Mouse (Mus musculus) limb, embryonic 11.5 days (tissue): ENCODE results near the gene Tmem39a. TPM values are rescaled to one million over a fixed set of nuclear protein-coding genes. Genes with fewer than 3 reads are reported as not detected.

ENCODE experiments used
- ATAC-seq: fragments of 200-750 bp; cut with Nextera tagmentation; 2 replicates; pipeline ENCODE4 v1.8.0; 2017; ENCODE audit warnings: low read depth; ENCODE audit not compliant: insufficient number of reproducible peaks, low FRiP score, low TSS enrichment
- DNase-seq: peaks from one replicate; pipeline ENCODE4 v3.0.0-alpha.2; 2015; ENCODE audit warnings: low spot score
- H3K27ac ChIP-seq: fragments of 300-500 bp; sonication (generic); replicated peaks from 2 replicates; pipeline ENCODE4 v1.5.1; 2014; ENCODE audit warnings: low read depth, mild to moderate bottlenecking, low read length
- H3K27me3 ChIP-seq: fragments of 300-500 bp; sonication (generic); 2 replicates; pipeline ENCODE4 v1.6.1; 2014; ENCODE audit warnings: mild to moderate bottlenecking, low read length, mixed read lengths; ENCODE audit not compliant: control insufficient read depth, insufficient read depth
- H3K36me3 ChIP-seq: fragments of 300-500 bp; sonication (generic); 2 replicates; pipeline ENCODE4 v1.6.1; 2014; ENCODE audit warnings: mild to moderate bottlenecking, low read length, moderate library complexity, mixed read lengths; ENCODE audit not compliant: control insufficient read depth, insufficient read depth
- H3K4me1 ChIP-seq: fragments of 300-500 bp; sonication (generic); 2 replicates; pipeline ENCODE4 v1.6.1; 2014; ENCODE audit warnings: low read length, mixed read lengths; ENCODE audit not compliant: control insufficient read depth, insufficient read depth
- H3K4me2 ChIP-seq: fragments of 300-500 bp; sonication (generic); 2 replicates; pipeline ENCODE4 v1.6.1; 2014; ENCODE audit warnings: low read depth, mild to moderate bottlenecking, moderate library complexity; ENCODE audit not compliant: severe bottlenecking
- H3K4me3 ChIP-seq: fragments of 300-500 bp; sonication (generic); 2 replicates; pipeline ENCODE4 v1.5.1; 2014; ENCODE audit warnings: low read depth, low read length
- H3K9ac ChIP-seq: fragments of 300-500 bp; sonication (generic); 2 replicates; pipeline ENCODE4 v1.6.1; 2014; ENCODE audit warnings: mild to moderate bottlenecking, low read length
- H3K9me3 ChIP-seq: fragments of 300-500 bp; sonication (generic); 2 replicates; pipeline ENCODE4 v1.6.1; 2016; ENCODE audit warnings: low read length; ENCODE audit not compliant: control insufficient read depth
- WGBS: fragments of 180-500 bp; shearing (Covaris S2); extraction: QIAGEN DNeasy Blood & Tissue Kit; methylation state at CpG from one replicate; pipeline ENCODE4 v1.1.7; 2014; 5-methylcytosine and 5-hydroxymethylcytosine counted together
- polyA plus RNA-seq: library from polyadenylated mRNA; unstranded; fragments of >200 nt; fragmentation: Nextera tagmentation; extraction: Ambion mirVana; gene quantifications from 2 replicates; pipeline ENCODE4 v1.2.1, GENCODE M21; 2014

Gene Tmem39a
- polyA plus RNA-seq = 131 and 135 TPM in 2 replicates

- Histone ChIP-seq H3K27me3 (no peaks in the 10 kb centered on the region), H3K36me3 (no peaks in the 10 kb centered on the region), H3K9ac (no peak within 1 kb of the TSS), H3K9me3 (no peaks in the 10 kb centered on the region), H3K4me1 (no peaks in the 10 kb centered on the region), H3K27ac (no peak within 1 kb of the TSS), H3K4me3 (no peak within 1 kb of the TSS), H3K4me2 (no peak within 1 kb of the TSS)
- ATAC-seq (no peak), DNase-seq (no peak)
- 83% methylated on average over 3 of the region's 3 CpGs for WGBS
Measured at GRCm38 (mm10) chr16:38558221-38558748, at the start of gene Tmem39a. Tmem39a (plus strand) TSS chr16:38558698.

- DNase-seq = no peak
- Histone ChIP-seq H3K27me3 (no peaks in the 10 kb centered on the region), H3K9ac (no peak overlapping the region), H3K4me1 (no peaks in the 10 kb centered on the region), H3K9me3 (no peaks in the 10 kb centered on the region), H3K4me3 (no peak overlapping the region), H3K4me2 (no peak overlapping the region), H3K36me3 (peaks cover 12% of the 10 kb centered on the region; the same call in 1 of the 2 replicates), H3K27ac (no peak overlapping the region)
- ATAC-seq = no peak
- WGBS = 96% methylated on average over 2 of the region's 2 CpGs
Measured at GRCm38 (mm10) chr16:38510846-38511245, 47.7 kb upstream of the Tmem39a start.

GRCm38 (mm10) chr16:38519140-38519539, 39.4 kb upstream of the Tmem39a start:
- H3K36me3 ChIP-seq = peaks cover 4% of the 10 kb centered on the region; the same call in 1 of the 2 replicates
- H3K27ac ChIP-seq = no peak overlapping the region
- no peak overlapping the region for H3K9ac ChIP-seq
- WGBS = 91% methylated on average over 2 of the region's 2 CpGs
- ATAC-seq (no peak), DNase-seq (no peak)
- no peaks in the 10 kb centered on the region for H3K9me3 ChIP-seq
- H3K27me3 ChIP-seq = no peaks in the 10 kb centered on the region
- H3K4me1 ChIP-seq = no peaks in the 10 kb centered on the region
- H3K4me2 ChIP-seq = no peak overlapping the region
- H3K4me3 ChIP-seq = no peak overlapping the region

DNA sequence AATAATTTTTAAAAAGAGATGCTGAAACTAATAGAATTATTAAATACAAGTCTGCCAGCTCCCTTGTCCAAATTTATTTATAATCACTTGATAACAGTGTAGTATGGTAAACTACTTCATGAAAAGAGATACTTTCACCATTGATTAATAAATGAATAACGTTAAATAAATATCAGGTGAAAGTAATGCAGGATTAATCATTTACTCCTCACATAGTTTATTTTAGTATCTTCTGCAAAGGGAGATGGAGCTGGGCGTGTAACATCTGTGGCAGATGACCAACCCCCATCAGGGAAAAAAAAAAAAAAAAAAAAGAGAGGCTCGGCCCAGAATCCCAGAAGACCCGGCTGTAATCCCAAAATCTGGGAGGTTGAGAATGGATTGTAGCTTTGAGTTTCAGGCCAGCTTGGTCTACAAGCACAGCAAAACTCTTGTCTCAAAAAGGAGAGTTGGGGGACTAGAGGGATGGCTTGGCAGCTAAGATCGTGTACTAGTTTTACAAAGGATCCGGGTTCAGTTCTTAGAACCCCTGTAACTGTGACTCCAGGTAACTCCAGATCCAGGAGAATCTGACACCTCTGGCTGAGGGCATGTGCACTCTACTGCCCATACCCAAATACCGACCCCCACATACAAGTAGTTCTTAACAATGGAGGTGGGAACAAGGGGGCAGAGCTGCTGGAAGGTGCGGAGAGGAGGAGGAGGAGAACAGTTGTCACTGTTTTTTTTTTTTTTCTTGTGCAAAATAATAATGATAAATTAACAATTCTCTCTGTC, 37.1 kb upstream of the Tmem39a start:
- H3K4me1 ChIP-seq = no peaks in the 10 kb centered on the region
- H3K4me2 ChIP-seq = peak overlapping the region; percentile 45
- H3K9me3 ChIP-seq = no peaks in the 10 kb centered on the region
- peaks cover 8% of the 10 kb centered on the region; the same call in 1 of the 2 replicates for H3K36me3 ChIP-seq
- no peak for ATAC-seq
- peak overlapping the region; percentile 53 for H3K9ac ChIP-seq
- WGBS = 33% methylated on average over 8 of the region's 8 CpGs
- no peaks in the 10 kb centered on the region for H3K27me3 ChIP-seq
- DNase-seq = no peak
- no peak overlapping the region for H3K27ac ChIP-seq
- peak overlapping the region; percentile 87 for H3K4me3 ChIP-seq

- ATAC-seq = peak; percentile 96
- H3K36me3 ChIP-seq = peaks cover 8% of the 10 kb centered on the region; the same call in 1 of the 2 replicates
- peak; percentile 97 for DNase-seq
- WGBS = under 1% methylated on average over 73 of the region's 73 CpGs
- peak within 1 kb of the TSS; percentile 87 for H3K4me3 ChIP-seq
- peak within 1 kb of the TSS; percentile 45 for H3K4me2 ChIP-seq
- H3K9me3 ChIP-seq = no peaks in the 10 kb centered on the region
- peak within 1 kb of the TSS; percentile 92 for H3K9ac ChIP-seq
- H3K4me1 ChIP-seq = no peaks in the 10 kb centered on the region
- H3K27me3 ChIP-seq = no peaks in the 10 kb centered on the region
- peak within 1 kb of the TSS; percentile 70; the same call in 1 of the 2 replicates for H3K27ac ChIP-seq
Measured at GRCm38 (mm10) chr16:38522129-38523084, 36.1 kb upstream of the Tmem39a start, which contains the start of gene Timmdc1. Timmdc1 (minus strand) TSS chr16:38522663.

- H3K9ac ChIP-seq = no peak overlapping the region
- 92% methylated on average over 6 of the region's 6 CpGs for WGBS
- H3K9me3 ChIP-seq = no peaks in the 10 kb centered on the region
- H3K4me2 ChIP-seq = no peak overlapping the region
- no peaks in the 10 kb centered on the region for H3K4me1 ChIP-seq
- H3K27me3 ChIP-seq = no peaks in the 10 kb centered on the region
- ATAC-seq (no peak), DNase-seq (no peak)
- no peak overlapping the region for H3K27ac ChIP-seq
- peaks cover 8% of the 10 kb centered on the region; the same call in 1 of the 2 replicates for H3K36me3 ChIP-seq
- no peak overlapping the region for H3K4me3 ChIP-seq
Measured at GRCm38 (mm10) chr16:38526264-38526663, 32.2 kb upstream of the Tmem39a start.

DNA sequence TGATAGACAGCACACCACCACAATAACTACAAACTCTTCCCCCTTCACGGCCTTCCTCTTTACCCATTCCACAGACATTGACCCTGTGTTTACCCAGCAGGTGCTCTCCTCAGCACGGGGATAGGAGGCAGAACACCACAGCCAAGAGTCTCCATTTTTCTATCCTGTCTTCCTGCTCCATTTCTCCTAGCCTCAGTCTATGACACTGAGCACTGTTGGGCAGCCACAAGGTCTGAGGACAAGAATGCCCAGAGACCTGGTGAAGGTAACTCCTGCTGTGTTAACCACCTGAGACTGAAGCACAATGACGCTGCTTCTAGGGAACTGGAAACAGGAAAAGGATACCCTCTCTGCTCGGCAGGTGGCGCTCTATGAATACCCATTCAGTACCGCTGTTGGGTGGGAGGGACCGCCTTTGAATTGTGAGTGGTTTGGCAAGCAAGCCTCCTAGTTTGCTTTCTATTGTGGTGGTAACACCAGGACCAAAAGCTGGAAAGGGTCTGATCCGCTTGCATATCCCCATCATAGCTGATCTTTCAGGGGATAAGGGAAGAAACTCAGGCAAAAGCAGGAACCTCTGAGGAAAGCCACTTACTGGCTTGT, 21.9 kb upstream of the Tmem39a start:
- Histone ChIP-seq H3K9ac (no peak overlapping the region), H3K36me3 (peaks cover 11% of the 10 kb centered on the region), H3K27me3 (no peaks in the 10 kb centered on the region), H3K4me1 (no peaks in the 10 kb centered on the region), H3K4me3 (no peak overlapping the region), H3K9me3 (no peaks in the 10 kb centered on the region), H3K27ac (no peak overlapping the region), H3K4me2 (no peak overlapping the region)
- 53% methylated on average over 8 of the region's 8 CpGs for WGBS
- ATAC-seq (no peak), DNase-seq (peak; percentile 79)
